Mouse (Mus musculus) thymus, postnatal 14 days (tissue): ENCODE data around the gene Rsg1.

Experiments used
- DNase-seq: peaks from one replicate; pipeline ENCODE4 v3.0.0; 2021

The Rsg1 gene

GRCm38 (mm10) chr4:141213770-141214336 lies at the start of gene Rsg1:
Rsg1 (plus strand) TSS chr4:141213956.
- DNase-seq = peak; percentile 98

DNA sequence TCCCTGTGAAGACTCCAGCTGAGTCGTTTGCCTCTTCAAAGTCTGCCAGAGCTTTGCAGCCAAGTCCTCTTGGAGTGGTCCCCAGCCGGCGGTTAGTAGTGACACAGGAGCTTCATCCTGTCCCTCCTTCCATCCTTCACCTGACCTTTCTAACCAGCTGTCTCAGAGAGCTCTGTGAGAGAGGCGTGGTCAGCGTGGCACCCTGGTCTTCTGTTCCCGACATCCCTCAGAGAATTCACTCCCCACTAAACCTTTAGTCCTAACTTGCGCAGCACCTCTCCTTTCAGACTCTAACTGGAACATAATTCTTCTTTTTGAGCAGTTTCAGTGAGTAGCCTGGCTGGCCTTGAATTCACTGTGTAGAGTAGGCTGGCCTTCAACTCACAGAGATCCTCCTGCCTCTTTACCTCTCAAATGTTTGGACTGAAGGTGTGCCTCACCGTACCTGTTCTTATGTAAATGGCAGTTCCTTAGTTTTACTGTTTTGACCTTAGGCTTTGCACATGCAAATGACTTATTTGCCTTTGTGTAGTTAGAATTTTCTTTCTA lies 47.9 kb upstream of the Rsg1 start:
- no peak for DNase-seq

DNA sequence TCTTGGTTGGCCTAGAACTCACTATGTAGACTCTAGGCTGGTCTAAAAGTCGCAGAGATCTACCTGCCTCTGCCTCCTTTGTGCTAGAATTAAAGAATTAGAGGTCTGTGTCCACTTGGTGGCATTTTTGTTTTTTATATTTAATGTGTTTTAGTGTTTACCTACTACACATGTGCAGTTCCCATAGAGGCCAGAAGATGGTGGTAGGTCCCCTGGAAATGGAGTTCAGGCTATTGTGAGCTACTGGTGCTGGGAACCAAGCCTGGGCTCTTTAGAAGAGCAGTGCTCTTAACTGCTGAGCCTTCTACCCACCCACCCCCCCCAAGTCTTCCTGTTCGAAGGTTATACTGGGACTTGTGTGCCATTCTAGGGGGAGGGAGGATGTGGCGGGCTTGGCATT lies 46.6 kb upstream of the Rsg1 start:
- no peak for DNase-seq

DNA sequence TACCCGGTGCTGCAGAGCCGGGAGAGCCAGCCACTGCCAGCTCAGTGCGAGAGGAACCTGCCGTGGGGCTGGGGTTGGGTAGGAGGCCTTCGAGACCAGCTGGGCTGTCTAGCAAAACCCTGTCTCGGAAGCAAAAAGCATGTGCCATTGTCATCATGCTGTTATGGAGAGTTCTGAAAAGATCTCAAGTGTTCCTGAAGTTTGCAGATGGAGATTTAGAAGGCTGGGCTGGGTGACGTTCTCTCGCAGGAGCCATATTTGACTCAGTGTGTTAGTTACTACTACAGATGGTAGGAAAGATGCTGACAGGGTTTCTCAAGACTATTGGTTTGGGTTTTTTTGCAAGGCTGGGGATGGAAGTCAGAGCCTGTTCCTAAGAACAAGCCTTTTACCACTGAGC lies 41.6 kb upstream of the Rsg1 start:
- DNase-seq = no peak

GRCm38 (mm10) chr4:141175783-141176182 lies 38.0 kb upstream of the Rsg1 start:
- no peak for DNase-seq

GRCm38 (mm10) chr4:141176328-141176838 lies 37.4 kb upstream of the Rsg1 start:
- DNase-seq = no peak

GRCm38 (mm10) chr4:141178500-141178899 lies 35.3 kb upstream of the Rsg1 start:
- no peak for DNase-seq

GRCm38 (mm10) chr4:141180831-141181230 lies 32.9 kb upstream of the Rsg1 start:
- DNase-seq = no peak

DNA sequence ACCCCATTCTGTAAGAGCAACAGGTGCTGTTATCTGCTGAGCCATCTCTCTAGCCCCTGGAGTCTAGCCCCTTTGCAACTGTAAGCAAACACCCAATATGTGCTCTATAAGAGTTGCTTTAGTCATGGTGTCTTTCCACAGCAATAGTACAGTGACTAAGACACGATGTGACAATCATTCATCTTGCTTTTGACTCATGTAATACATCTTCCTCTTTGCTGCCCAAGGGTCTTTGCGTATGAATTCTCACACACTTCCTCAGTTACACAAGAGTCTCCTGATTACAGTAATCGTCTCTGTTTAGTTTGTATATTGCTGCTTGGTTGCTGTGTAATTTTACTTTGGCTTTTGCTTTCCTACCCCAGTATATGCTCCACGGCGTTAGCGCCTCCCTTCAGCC lies 31.8 kb upstream of the Rsg1 start:
- no peak for DNase-seq

DNA sequence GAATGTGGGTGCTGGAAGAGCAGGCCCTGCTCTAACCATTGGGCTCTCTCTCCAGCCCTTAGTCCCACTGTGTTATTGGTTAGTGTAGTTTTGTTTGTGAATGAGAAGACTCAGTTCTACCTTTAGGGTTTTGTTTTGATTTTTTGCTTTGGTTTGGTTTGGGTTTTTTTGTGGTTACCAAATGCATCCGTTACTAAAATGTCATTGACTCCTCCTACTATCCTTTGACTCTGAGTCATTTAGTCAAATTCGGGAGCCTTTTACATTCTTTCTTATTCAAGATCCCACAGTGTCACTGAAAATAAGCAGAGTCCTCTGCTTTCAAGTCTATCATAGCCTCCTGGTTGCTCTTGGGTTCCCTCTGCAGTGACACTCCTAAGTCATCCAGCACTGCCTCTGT lies 29.8 kb upstream of the Rsg1 start:
- no peak for DNase-seq

GRCm38 (mm10) chr4:141184426-141184825 lies 29.3 kb upstream of the Rsg1 start:
- DNase-seq = no peak

- no peak for DNase-seq
Observed at GRCm38 (mm10) chr4:141186923-141187836, 26.6 kb upstream of the Rsg1 start.

GRCm38 (mm10) chr4:141191294-141191693 lies 22.5 kb upstream of the Rsg1 start:
- DNase-seq = no peak

- no peak for DNase-seq
Observed at GRCm38 (mm10) chr4:141194553-141194952, 19.2 kb upstream of the Rsg1 start.

- no peak for DNase-seq
Observed at GRCm38 (mm10) chr4:141196981-141197685, 16.6 kb upstream of the Rsg1 start.

DNA sequence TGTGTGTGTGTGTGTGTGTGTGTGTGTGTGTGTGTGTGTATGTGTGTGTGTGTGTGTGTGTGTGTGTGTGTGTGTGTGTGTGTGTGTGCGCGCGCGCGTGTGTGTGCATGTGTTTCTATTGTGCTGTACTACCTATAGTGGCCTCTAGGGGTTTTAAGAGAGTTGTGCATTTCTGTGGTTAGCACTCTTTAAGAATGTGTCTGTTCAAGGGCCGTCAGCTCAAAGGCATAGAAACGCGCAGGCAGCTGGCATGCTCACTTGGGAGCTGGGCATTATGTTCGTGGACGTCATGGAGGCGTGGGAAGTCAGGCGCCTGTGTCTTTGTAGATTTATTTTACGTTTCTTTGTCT lies 16.1 kb upstream of the Rsg1 start:
- DNase-seq = no peak

- no peak for DNase-seq
Observed at GRCm38 (mm10) chr4:141200906-141201305, 12.8 kb upstream of the Rsg1 start.

GRCm38 (mm10) chr4:141202192-141202591 lies 11.6 kb upstream of the Rsg1 start:
- DNase-seq = no peak

DNA sequence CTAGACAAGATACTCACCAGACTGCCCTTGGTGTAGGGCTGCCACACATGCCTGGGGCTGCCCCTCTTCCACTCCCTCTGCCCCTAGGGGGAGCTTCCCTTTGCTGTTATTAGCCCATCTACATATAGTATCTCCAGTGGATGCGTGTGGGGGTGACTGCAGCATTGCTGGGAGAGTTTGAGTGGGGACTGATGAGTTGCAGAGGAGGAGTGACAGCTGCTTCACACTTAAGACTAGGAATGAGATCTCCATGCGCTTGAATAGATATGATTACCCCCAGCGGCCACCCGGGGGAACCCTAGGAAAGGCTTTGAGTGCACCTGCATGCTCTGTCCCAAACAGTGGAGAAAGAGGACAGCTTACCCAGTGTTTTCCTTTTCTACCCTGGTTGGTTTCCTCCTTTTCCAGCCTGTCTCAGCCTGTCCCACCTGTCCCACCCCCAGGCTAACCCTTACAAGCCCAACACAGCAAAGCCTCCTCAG lies 9.1 kb upstream of the Rsg1 start:
- peak; percentile 48 for DNase-seq

GRCm38 (mm10) chr4:141207081-141207480 lies 6.7 kb upstream of the Rsg1 start:
- DNase-seq = no peak

DNA sequence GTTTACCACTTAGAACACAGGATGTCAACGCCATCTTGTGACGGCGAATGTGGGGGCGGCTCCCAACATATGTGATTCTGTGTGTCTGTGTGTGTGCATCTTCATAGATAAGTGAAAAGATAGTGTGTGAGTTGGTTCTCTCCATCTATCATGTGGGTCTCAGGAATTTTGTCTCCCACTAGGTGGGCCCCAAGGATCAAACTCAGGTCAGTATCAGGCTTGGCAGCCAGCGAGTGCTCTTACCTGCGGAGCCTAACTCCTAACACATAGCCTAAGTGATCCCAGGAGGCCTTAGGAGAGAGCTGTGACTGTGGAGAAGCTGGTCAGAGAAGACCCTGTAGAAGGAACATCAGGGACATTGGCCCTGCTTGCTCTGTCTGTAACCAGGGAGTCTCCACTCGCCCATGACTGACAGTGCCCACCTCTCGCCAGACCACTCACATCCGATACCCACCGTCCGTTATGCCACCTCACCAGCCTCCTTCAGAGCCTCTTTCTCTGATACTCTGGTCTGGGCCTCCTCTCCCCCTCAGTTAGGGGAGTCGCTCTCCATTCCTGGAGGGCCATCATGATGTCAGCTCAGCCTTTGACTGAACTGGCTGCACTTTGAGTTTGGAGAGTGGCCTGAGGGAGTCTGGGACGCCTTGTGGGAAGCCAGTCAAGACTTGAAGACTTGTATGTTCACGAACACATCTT lies 3.1 kb upstream of the Rsg1 start:
- DNase-seq = peak; percentile 28

GRCm38 (mm10) chr4:141211646-141212045 lies 2.1 kb upstream of the Rsg1 start:
- no peak for DNase-seq

DNA sequence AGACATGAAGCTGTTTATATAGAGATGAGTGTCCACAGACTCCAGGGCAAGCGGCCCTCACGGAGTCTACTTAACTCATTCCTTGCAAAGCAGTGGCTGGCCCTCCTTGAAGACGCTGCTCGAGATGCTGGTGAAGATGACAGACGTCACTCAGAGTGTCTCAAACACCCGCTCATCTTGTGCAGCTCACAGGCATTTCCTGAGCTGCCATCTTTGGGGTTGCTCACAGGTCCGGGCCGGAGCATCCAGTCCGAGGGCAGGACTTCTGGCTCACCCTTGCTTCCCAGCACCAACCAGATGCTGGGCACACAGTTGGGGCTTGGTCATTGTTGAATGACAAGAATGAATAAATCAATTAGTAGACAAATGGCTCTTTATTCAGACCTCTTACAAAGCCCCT lies 864 bp upstream of the Rsg1 start:
- DNase-seq = no peak
